Mouse (Mus musculus) MEL (cell line): ENCODE measurements around the gene Arid5b.

Experiments used
- CHD1 ChIP-seq: IDR thresholded peaks from 2 replicates; pipeline ENCODE4 v1.6.1; 2012; ENCODE audit warnings: low read depth, mild to moderate bottlenecking, inconsistent platforms, low read length, improper control_type of control experiment
- CHD2 ChIP-seq: IDR thresholded peaks from 2 replicates; pipeline ENCODE4 v1.6.1; 2011; ENCODE audit warnings: low read length, improper control_type of control experiment
- CTCF ChIP-seq, 3 experiments: IDR thresholded peaks in 2 of 3; conservative IDR thresholded peaks in 1 of 3; 2 replicates each; pipeline ENCODE4 v1.5.1; 2011 to 2012; ENCODE audit warnings: low read length in 3 of 3, low read depth in 2 of 3, mild to moderate bottlenecking in 2 of 3, improper control_type of control experiment in 1 of 3, inconsistent platforms in 1 of 3, mixed read lengths in 1 of 3, moderate library complexity in 1 of 3; ENCODE audit not compliant: control insufficient read depth in 1 of 3, insufficient read depth in 1 of 3, poor library complexity in 1 of 3, severe bottlenecking in 1 of 3
- E2F4 ChIP-seq: IDR thresholded peaks from 2 replicates; pipeline ENCODE4 v1.6.1; 2011; ENCODE audit warnings: low read depth, low read length, improper control_type of control experiment, borderline replicate concordance
- GATA1 ChIP-seq: IDR thresholded peaks from 2 replicates; pipeline ENCODE4 v1.6.1; 2011; ENCODE audit warnings: low read depth, low read length, improper control_type of control experiment
- MAZ ChIP-seq: IDR thresholded peaks from 2 replicates; pipeline ENCODE4 v1.6.1; 2012; ENCODE audit warnings: low read depth, mild to moderate bottlenecking, inconsistent platforms, low read length, improper control_type of control experiment
- MXI1 ChIP-seq: IDR thresholded peaks from 2 replicates; pipeline ENCODE4 v1.6.1; 2011; ENCODE audit warnings: mild to moderate bottlenecking, low read depth, low read length, improper control_type of control experiment
- MYC ChIP-seq: IDR thresholded peaks from 2 replicates; pipeline ENCODE4 v1.6.1; 2011; ENCODE audit warnings: low read depth, mild to moderate bottlenecking, low read length, improper control_type of control experiment, moderate library complexity
- POLR2A ChIP-seq, 2 experiments: IDR thresholded peaks; 2 replicates each; pipeline ENCODE4 v1.6.1; 2011 to 2012; ENCODE audit warnings: low read length in 2 of 2, mild to moderate bottlenecking in 2 of 2, control low read depth in 1 of 2, improper control_type of control experiment in 1 of 2, low read depth in 1 of 2, moderate library complexity in 1 of 2; ENCODE audit not compliant: control insufficient read depth in 1 of 2, insufficient read depth in 1 of 2, poor library complexity in 1 of 2
- RCOR1 ChIP-seq: IDR thresholded peaks from 2 replicates; pipeline ENCODE4 v1.6.1; 2012; ENCODE audit warnings: low read depth, mild to moderate bottlenecking, inconsistent platforms, low read length, improper control_type of control experiment
- TBP ChIP-seq: IDR thresholded peaks from 2 replicates; pipeline ENCODE4 v1.8.0; 2011; ENCODE audit warnings: low read depth, low read length, improper control_type of control experiment
- USF2 ChIP-seq, 2 experiments: IDR thresholded peaks; 2 replicates each; pipeline ENCODE4 v1.6.1; 2011 to 2012; ENCODE audit warnings: improper control_type of control experiment in 2 of 2, low read length in 2 of 2, borderline replicate concordance in 1 of 2, inconsistent platforms in 1 of 2, low read depth in 1 of 2, mild to moderate bottlenecking in 1 of 2; ENCODE audit not compliant: insufficient read depth in 1 of 2

GRCm38 (mm10) chr10:68091840-68092239, 186.7 kb downstream of the Arid5b start:
- TF ChIP-seq MAZ (no peak), CTCF (IDR thresholded peaks at IDR 0.05 in 2 of 3, conservative IDR thresholded peaks at IDR 0.05 in 1 of 3; ENCODE audit: control insufficient read depth in 1 of 3, insufficient read depth in 1 of 3, low read depth in 2 of 3, low read length in 3 of 3, poor library complexity in 1 of 3, severe bottlenecking in 1 of 3) (no peak), GATA1 (no peak), POLR2A (IDR thresholded peaks at IDR 0.05; ENCODE audit: control insufficient read depth in 1 of 2, insufficient read depth in 1 of 2, low read depth in 1 of 2, low read length in 2 of 2, poor library complexity in 1 of 2) (no peak), MYC (no peak), USF2 (IDR thresholded peaks at IDR 0.05; ENCODE audit: borderline replicate concordance in 1 of 2, insufficient read depth in 1 of 2, low read depth in 1 of 2, low read length in 2 of 2) (no peak), E2F4 (no peak), RCOR1 (no peak), CHD1 (no peak), CHD2 (no peak), TBP (no peak), MXI1 (no peak)
